Mouse (Mus musculus) thymus, postnatal 4 days (tissue): Measurements from ENCODE around the gene Col23a1.
"Not testable (repeated sequence)": the region's sequence is repeated elsewhere in the genome, so short reads cannot be mapped to it uniquely, and the experiment has no call there.

Experiments
- DNase-seq: peaks from one replicate; pipeline ENCODE4 v3.0.0; 2021

Gene Col23a1

DNA sequence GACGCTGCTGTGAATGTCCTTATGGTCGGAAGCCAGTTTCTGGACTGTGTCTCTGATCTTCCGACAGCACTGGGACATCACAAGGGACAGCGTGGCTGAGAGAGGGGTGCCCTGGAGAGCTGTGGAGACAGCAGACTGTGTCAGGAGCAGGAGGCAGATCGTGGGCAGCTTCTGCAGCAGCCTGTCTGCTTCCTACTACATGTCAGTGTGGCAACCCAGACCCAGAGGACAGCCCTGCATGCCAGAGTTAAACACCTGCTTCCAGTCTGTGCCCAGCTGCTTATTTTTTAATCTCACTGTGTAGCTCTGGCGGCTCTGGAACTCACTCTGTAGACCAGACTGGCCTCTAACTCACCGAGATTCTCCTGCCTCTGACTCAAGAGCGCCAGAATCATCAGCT, 338.2 kb downstream of the Col23a1 start:
- no peak for DNase-seq

DNA sequence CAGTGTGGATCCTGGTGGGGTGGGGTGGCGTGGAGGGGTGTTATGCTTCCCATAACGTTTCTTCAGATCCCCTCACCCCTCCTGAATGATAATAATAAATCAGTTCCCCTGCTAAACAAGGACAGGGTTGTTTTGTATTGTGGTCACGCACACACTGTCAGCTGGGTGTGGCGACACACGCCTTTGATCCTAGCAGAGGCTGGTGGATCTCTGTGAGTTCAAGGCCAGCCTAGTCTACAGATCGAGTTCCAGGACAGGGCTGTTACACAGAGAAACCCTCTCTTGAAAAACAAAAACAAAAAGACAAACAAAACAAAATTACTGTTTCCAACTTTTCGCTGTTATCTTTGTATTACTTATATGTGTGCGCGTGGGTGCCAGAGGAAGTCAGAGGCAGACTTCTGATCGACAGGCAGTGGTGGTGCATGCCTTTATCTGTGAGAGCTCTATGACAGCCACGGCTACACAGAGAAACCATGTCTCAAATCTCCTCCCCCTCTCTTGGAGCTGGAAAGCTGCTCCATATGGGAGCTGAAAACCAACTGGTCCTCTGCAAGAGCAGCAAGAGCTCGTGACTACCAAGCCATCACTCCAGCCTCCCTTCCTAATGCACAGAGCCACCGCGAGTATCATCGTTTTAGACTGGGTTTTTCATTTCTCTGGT, 340.1 kb downstream of the Col23a1 start:
- DNase-seq = no peak

DNA sequence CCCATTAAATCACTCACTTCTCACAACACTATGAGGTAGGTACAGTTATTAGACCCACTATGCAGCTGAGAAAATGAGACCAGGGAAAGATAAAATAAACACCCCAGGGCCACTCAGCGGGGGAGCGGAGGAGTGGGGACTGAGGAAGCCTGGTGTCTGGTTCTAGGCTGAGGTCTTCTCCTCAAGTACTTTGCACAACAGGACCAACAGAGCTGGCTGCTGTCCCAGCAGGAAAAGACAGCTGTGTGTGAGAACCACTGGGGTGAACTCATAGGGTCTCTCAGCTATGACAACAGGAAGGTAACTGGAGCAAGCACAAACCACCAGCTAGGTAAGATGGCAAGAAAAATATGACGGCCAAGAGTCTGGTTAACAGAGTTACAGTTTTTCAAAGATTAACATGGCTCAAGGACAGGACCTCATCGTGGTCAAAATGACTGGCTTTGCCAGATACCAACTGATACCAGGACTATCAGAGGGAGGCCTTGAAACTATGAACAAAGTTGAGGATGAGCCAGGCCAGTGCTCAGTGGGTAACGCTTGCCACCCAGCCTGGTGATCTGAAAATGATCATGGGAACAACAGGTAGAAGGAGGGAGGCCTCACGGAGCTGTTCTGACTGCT, 342.5 kb downstream of the Col23a1 start:
- no peak for DNase-seq

DNA sequence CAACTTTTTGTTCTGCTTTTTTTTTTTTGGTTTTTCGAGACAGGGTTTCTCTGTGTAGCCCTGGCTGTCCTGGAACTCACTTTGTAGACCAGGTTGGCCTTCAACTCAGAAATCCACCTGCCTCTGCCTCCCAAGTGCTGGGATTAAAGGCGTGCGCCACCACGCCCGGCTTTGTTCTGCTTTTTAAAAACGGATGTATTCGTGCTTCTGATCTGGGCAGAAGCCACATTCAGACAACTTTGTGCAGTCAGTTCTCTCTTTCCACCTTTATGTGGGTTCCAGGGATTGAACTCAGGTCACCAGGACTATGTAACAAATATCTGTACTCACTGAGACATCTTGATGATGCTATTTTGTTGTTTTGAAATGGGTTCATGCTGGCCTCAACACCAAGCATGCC, 343.5 kb downstream of the Col23a1 start:
- DNase-seq = not testable (repeated sequence)
